Comparison of ENCODE assay signal across 28 mouse cellular contexts in genomic region chr3:68895426-68895825, GRCm38 (mm10). TPM values are rescaled to one million over a fixed set of nuclear protein-coding genes. Genes with fewer than 3 reads are reported as not detected.
A peak's percentile ranks its signal among the peaks of the same experiment; 100 is the strongest.
DNase-seq lines count a peak whose midpoint lies in the region; ATAC-seq lines count a peak whose summit lies in the region.
"Had no signal": no experiment of that assay in that cellular context is flagged by ENCODE, and none has a peak within 500 bp of the region (broad histone marks: within the 10 kb centered on the region; RNA-seq: fewer than 3 reads in every experiment).

No protein-coding gene starts in this region.

- H3K36me3 ChIP-seq in hindbrain, embryonic 11.5 days (ENCODE audit: control insufficient read depth, insufficient read depth, low read length): 0 out of 2 replicates have a peak, but pooled peaks cover 3% of the 10 kb centered on the region
- H3K36me3 ChIP-seq: heart, embryonic 15.5 days; hindbrain, embryonic 15.5 days; kidney, embryonic 15.5 days; midbrain, embryonic 15.5 days had no signal

- no peak for ATAC-seq in hindbrain, embryonic 11.5 days (ENCODE audit: low FRiP score)
- ATAC-seq in granulocyte monocyte progenitor cell, adult 5-6 weeks (replicated peaks; ENCODE audit: poor library complexity, severe bottlenecking): no peak
- ATAC-seq: CD4-positive, CD25-positive, alpha-beta regulatory T cell, adult 4 months; lung, postnatal 0 days; midbrain, embryonic 15.5 days had no signal

- no peaks in the 10 kb centered on the region for H3K4me1 ChIP-seq in hindbrain, embryonic 11.5 days (replicated peaks; ENCODE audit: control insufficient read depth, insufficient read depth, low read length)
- H3K4me1 ChIP-seq: embryonic facial prominence, embryonic 12.5 days; heart, embryonic 15.5 days; hindbrain, embryonic 15.5 days; kidney, embryonic 15.5 days; limb, embryonic 10.5 days; liver, embryonic 15.5 days; midbrain, embryonic 15.5 days; neural tube, embryonic 13.5 days had no signal

- no peak overlapping the region for H3K27ac ChIP-seq in hindbrain, embryonic 11.5 days (ENCODE audit: low read depth, low read length)
- H3K27ac ChIP-seq: embryonic facial prominence, embryonic 12.5 days; gastrocnemius, adult 2 months; heart, embryonic 15.5 days; hindbrain, embryonic 15.5 days; kidney, embryonic 15.5 days; limb, embryonic 10.5 days; liver, embryonic 15.5 days; macrophage; midbrain, embryonic 15.5 days; neural tube, embryonic 13.5 days; stomach, postnatal 0 days had no signal

- H3K27me3 ChIP-seq in hindbrain, embryonic 11.5 days (ENCODE audit: control insufficient read depth, insufficient read depth, low read length): no peaks in the 10 kb centered on the region
- H3K27me3 ChIP-seq: embryonic facial prominence, embryonic 12.5 days; heart, embryonic 15.5 days; hindbrain, embryonic 15.5 days; kidney, embryonic 15.5 days; liver, embryonic 15.5 days; midbrain, embryonic 15.5 days; neural tube, embryonic 13.5 days had no signal

- peak; percentile 2 for DNase-seq in adrenal gland, adult 8-10 months
- DNase-seq in adrenal gland, postnatal 25 days: no peak
- DNase-seq in right cerebral cortex, adult 18-20 months: peak; percentile 5
- no peak for DNase-seq in right cerebral cortex, postnatal 25 days
- DNase-seq in layer of hippocampus, adult 9-10 months (ENCODE audit: low spot score): peak; percentile 38
- no peak for DNase-seq in hindbrain, embryonic 11.5 days (ENCODE audit: low spot score)
- no peak for DNase-seq in spleen, postnatal 14 days (ENCODE audit: low spot score in 2 of 2)
- DNase-seq: adrenal gland, postnatal 14 days; cerebellum, adult 2 months; cerebellum, postnatal 25 days; gastrocnemius, adult 2 months; heart, postnatal 36 days; kidney, postnatal 36 days; liver; thymus, adult 2 months had no signal

- no peak overlapping the region for H3K4me2 ChIP-seq in hindbrain, embryonic 11.5 days (replicated peaks; ENCODE audit: low read depth, low read length)
- H3K4me2 ChIP-seq: embryonic facial prominence, embryonic 12.5 days; heart, embryonic 15.5 days; hindbrain, embryonic 15.5 days; kidney, embryonic 15.5 days; liver, embryonic 15.5 days; midbrain, embryonic 15.5 days; neural tube, embryonic 13.5 days had no signal

- H3K9ac ChIP-seq in hindbrain, embryonic 11.5 days (ENCODE audit: low read depth, low read length): no peak overlapping the region
- H3K9ac ChIP-seq: embryonic facial prominence, embryonic 12.5 days; heart, embryonic 15.5 days; hindbrain, embryonic 15.5 days; kidney, embryonic 15.5 days; liver, embryonic 15.5 days; midbrain, embryonic 15.5 days; neural tube, embryonic 13.5 days had no signal

- no peaks in the 10 kb centered on the region for H3K9me3 ChIP-seq in hindbrain, embryonic 11.5 days (ENCODE audit: control insufficient read depth, low read length)
- H3K9me3 ChIP-seq: embryonic facial prominence, embryonic 12.5 days; heart, embryonic 15.5 days; hindbrain, embryonic 15.5 days; kidney, embryonic 15.5 days; limb, embryonic 10.5 days; liver, embryonic 15.5 days; midbrain, embryonic 15.5 days; neural tube, embryonic 13.5 days had no signal

- no peak overlapping the region for H3K4me3 ChIP-seq in hindbrain, embryonic 11.5 days (ENCODE audit: low read depth, low read length)
- H3K4me3 ChIP-seq: embryonic facial prominence, embryonic 12.5 days; gastrocnemius, adult 2 months; heart, embryonic 15.5 days; hindbrain, embryonic 15.5 days; kidney, embryonic 15.5 days; limb, embryonic 10.5 days; liver, embryonic 15.5 days; midbrain, embryonic 15.5 days; neural tube, embryonic 13.5 days had no signal

- WGBS in hindbrain, embryonic 11.5 days: 84% methylated on average over 4 of the region's 4 CpGs

RNA-seq across cellular contexts. Expression of gene 1110032F04Rik, which starts 26.0 kb away (rescaled TPM):
- total RNA-seq in adrenal gland, adult 8-10 months (2022): under 1 TPM in 3 of 4 experiments, not detected in 1; 0.10 to 0.17 (median 0.12) TPM
- total RNA-seq in adrenal gland, postnatal 25 days (2021): 0.27 TPM in 1 of 2 replicates, not detected in the other
- 1.7 and 1.9 TPM in 2 replicates for polyA plus RNA-seq in hindbrain, embryonic 11.5 days (2014; fragmentation: Nextera tagmentation; extraction: Ambion mirVana)
- not detected in 2 replicates for total RNA-seq in granulocyte monocyte progenitor cell, adult 5-6 weeks (2014; fragmentation: Nextera tagmentation)
- not detected in 2 replicates for total RNA-seq in granulocyte monocyte progenitor cell, adult 5-6 weeks (2017)
- polyA plus RNA-seq: macrophage had no signal

Comparison
In these comparisons a context has a peak if more than half of its experiments do, and no peak if none do; other contexts are left out.
1. DNase-seq: peak in adrenal gland, adult 8-10 months (single experiment), right cerebral cortex, adult 18-20 months (single experiment) and layer of hippocampus, adult 9-10 months (single experiment); none in adrenal gland, postnatal 25 days (single experiment), right cerebral cortex, postnatal 25 days (single experiment), hindbrain, embryonic 11.5 days (single experiment) and spleen, postnatal 14 days (0 of 2).